Mouse (Mus musculus): ENCODE measurements around the gene Elf1. TPM values are rescaled to one million over a fixed set of nuclear protein-coding genes. Genes with fewer than 3 reads are reported as not detected.
A peak's percentile ranks its signal among the peaks of the same experiment; 100 is the strongest.

Elf1 gene
- polyA plus RNA-seq, 1 experiment, result 3.6 TPM

DNA sequence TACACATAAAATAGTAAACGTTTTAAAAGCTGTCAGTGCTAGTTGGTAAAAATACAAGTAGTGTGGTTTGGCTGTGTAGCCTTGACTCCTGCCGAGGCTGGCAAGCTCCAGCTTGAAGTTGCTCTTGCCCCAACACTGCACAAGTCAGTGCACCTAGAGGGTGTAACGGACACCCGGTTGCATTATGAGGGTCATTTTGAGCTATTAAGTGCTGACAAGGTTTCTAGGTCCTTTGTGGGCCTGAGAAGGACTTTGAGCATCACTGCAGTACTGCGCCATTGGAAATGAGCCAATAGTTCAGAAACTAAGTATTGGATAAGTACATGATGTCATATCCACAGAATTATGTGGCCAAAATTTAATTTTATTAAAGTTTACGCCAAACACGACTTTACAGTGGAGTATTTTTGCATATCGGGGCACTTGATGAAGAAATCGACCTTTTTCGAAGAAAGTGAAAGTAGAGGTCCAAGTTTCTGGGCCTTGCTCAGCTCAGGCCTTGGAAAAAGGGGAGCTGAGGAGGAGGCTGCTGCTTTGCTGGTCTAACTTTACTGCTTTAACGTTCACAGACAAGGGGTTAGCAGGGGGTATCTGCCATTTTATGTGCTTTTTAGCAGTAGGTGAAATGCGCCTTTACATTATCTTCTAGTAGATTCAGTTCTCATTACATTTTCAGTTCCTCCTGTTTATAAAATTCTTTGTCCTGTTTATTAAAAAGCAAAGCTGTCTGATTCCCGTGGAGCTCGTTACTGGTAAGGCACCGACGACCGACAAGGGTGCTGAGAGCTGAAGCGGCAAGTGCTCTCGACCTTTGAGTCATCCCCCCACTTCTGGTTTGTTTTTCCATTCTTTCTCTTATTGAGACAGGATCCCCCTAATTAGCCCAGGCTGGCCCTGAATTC is 38.0 kb downstream of the Elf1 start:
- TF ChIP-seq MYOD1 (IDR thresholded peaks at IDR 0.05; ENCODE audit: control insufficient read depth in 1 of 3, insufficient read length in 2 of 3, low read depth in 2 of 3) (no peak), SRF (IDR thresholded peaks at IDR 0.05; ENCODE audit: control insufficient read depth, insufficient read length, low read depth) (no peak), TCF12 (IDR thresholded peaks at IDR 0.05; ENCODE audit: insufficient read depth, poor library complexity, severe bottlenecking) (no peak), REST (IDR thresholded peaks at IDR 0.05; ENCODE audit: insufficient read depth, insufficient read length) (no peak), MAX (IDR thresholded peaks at IDR 0.05; ENCODE audit: low read depth) (no peak), POLR2A (IDR thresholded peaks at IDR 0.05; ENCODE audit: insufficient read length, low read depth) (no peak), USF1 (IDR thresholded peaks at IDR 0.05; ENCODE audit: low read depth) (no peak), E2F4 (IDR thresholded peaks at IDR 0.05; ENCODE audit: insufficient read depth) (no peak), TCF3 (IDR thresholded peaks at IDR 0.05; ENCODE audit: insufficient read length, low read depth) (no peak), POLR2AphosphoS2 (IDR thresholded peaks at IDR 0.05; ENCODE audit: insufficient read length, low read depth) (no peak), CEBPB (IDR thresholded peaks at IDR 0.05; ENCODE audit: insufficient read depth, poor library complexity, severe bottlenecking) (no peak), MYOG (IDR thresholded peaks at IDR 0.05; ENCODE audit: control insufficient read depth in 1 of 3, insufficient read depth in 1 of 3, insufficient read length in 2 of 3, low read depth in 2 of 3) (no peak)
- Histone ChIP-seq H3K4me3 (no peak overlapping the region), H3K4me2 (ENCODE audit: low read depth) (peak overlapping the region; percentile 39), H3ac (ENCODE audit: control insufficient read depth, insufficient read length) (no peak overlapping the region), H3K79me2 (ENCODE audit: control insufficient read depth, insufficient read depth) (peaks cover 19% of the 10 kb centered on the region), H3K27me3 (ENCODE audit: control insufficient read depth, insufficient read depth, insufficient read length) (no peaks in the 10 kb centered on the region), H3K36me3 (ENCODE audit: control insufficient read depth, insufficient read depth) (no peaks in the 10 kb centered on the region)

DNA sequence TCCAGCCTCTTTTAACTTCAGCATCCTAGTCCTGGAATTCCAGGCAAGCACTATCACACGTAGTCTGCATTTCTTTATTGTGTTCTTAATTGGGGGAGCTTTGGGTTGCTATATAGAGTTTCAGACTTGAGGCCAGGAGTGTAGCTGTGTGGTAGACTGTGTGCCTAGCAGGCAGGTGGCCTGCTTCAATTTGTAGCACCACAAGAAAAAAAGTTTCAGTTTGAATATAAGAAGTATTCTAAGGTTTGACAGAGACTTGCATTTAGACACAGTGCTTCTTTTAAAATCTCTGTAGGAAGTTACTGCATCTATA is 38.6 kb downstream of the Elf1 start:
- Histone ChIP-seq H3K4me3 (no peak overlapping the region), H3K36me3 (ENCODE audit: control insufficient read depth, insufficient read depth) (no peaks in the 10 kb centered on the region), H3K27me3 (ENCODE audit: control insufficient read depth, insufficient read depth, insufficient read length) (no peaks in the 10 kb centered on the region), H3K79me2 (ENCODE audit: control insufficient read depth, insufficient read depth) (peaks cover 19% of the 10 kb centered on the region), H3K4me2 (ENCODE audit: low read depth) (no peak overlapping the region), H3ac (ENCODE audit: control insufficient read depth, insufficient read length) (no peak overlapping the region)
- TF ChIP-seq POLR2A (IDR thresholded peaks at IDR 0.05; ENCODE audit: insufficient read length, low read depth), result no peak
- no peak for TF ChIP-seq SRF (IDR thresholded peaks at IDR 0.05; ENCODE audit: control insufficient read depth, insufficient read length, low read depth)
- TF ChIP-seq POLR2AphosphoS2 (IDR thresholded peaks at IDR 0.05; ENCODE audit: insufficient read length, low read depth), result no peak
- TF ChIP-seq TCF3 (IDR thresholded peaks at IDR 0.05; ENCODE audit: insufficient read length, low read depth), result no peak
- TF ChIP-seq TCF12 (IDR thresholded peaks at IDR 0.05; ENCODE audit: insufficient read depth, poor library complexity, severe bottlenecking), result no peak
- no peak for TF ChIP-seq REST (IDR thresholded peaks at IDR 0.05; ENCODE audit: insufficient read depth, insufficient read length)
- TF ChIP-seq MAX (IDR thresholded peaks at IDR 0.05; ENCODE audit: low read depth), result no peak

DNA sequence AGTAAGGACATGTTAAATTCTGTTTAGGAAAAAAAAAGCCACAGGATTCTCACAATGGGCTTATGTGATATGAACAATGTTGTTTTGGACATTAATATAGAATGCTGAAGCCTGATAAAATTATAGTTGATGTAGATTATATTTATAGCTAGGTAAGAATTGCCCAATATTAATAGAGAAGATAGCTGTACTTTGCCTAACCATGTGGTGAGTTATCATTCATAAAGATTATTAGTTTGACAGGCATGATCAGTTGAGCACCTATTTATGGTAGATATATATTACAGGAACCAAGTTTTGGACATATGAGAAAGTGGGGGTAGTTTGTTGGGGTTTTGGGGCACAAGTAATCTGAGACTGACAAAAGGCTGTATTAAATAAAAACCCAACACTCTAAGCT is 39.6 kb downstream of the Elf1 start:
- H3K36me3 ChIP-seq (ENCODE audit: control insufficient read depth, insufficient read depth), result no peaks in the 10 kb centered on the region
- TF ChIP-seq SRF (IDR thresholded peaks at IDR 0.05; ENCODE audit: control insufficient read depth, insufficient read length, low read depth), result no peak
- TF ChIP-seq POLR2AphosphoS2 (IDR thresholded peaks at IDR 0.05; ENCODE audit: insufficient read length, low read depth), result no peak
- no peak for TF ChIP-seq MYOD1 (IDR thresholded peaks at IDR 0.05; ENCODE audit: control insufficient read depth in 1 of 3, insufficient read length in 2 of 3, low read depth in 2 of 3)
- no peak for TF ChIP-seq MAX (IDR thresholded peaks at IDR 0.05; ENCODE audit: low read depth)
- TF ChIP-seq MYOG (IDR thresholded peaks at IDR 0.05; ENCODE audit: control insufficient read depth in 1 of 3, insufficient read depth in 1 of 3, insufficient read length in 2 of 3, low read depth in 2 of 3), result no peak
- TF ChIP-seq CEBPB (IDR thresholded peaks at IDR 0.05; ENCODE audit: insufficient read depth, poor library complexity, severe bottlenecking), result no peak
- TF ChIP-seq POLR2A (IDR thresholded peaks at IDR 0.05; ENCODE audit: insufficient read length, low read depth), result no peak
- TF ChIP-seq TCF12 (IDR thresholded peaks at IDR 0.05; ENCODE audit: insufficient read depth, poor library complexity, severe bottlenecking), result no peak
- TF ChIP-seq REST (IDR thresholded peaks at IDR 0.05; ENCODE audit: insufficient read depth, insufficient read length), result no peak
- H3K4me2 ChIP-seq (ENCODE audit: low read depth), result no peak overlapping the region
- no peaks in the 10 kb centered on the region for H3K27me3 ChIP-seq (ENCODE audit: control insufficient read depth, insufficient read depth, insufficient read length)
- H3ac ChIP-seq (ENCODE audit: control insufficient read depth, insufficient read length), result no peak overlapping the region
- H3K4me3 ChIP-seq, result no peak overlapping the region
- peaks cover 19% of the 10 kb centered on the region for H3K79me2 ChIP-seq (ENCODE audit: control insufficient read depth, insufficient read depth)

DNA sequence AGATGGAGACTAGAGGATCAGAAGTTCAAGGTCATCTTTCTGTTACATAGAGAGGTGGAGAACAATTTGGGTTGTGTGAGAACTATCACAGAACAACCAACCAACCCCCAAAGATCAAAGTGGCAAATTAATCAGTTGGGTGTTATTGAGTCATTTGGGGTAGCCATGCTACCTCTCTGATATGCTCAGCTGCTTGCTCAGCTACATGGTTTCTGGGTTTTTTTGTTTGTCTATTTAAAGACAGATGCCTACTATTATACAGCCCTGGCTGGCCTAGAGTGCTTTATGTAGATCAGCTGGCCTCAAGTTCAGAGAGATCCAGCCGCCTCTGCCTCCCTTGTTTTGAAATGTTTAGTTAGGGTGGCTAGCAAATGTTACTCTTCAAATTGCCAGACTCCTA is 40.1 kb downstream of the Elf1 start:
- Histone ChIP-seq H3K36me3 (ENCODE audit: control insufficient read depth, insufficient read depth) (no peaks in the 10 kb centered on the region), H3K4me2 (ENCODE audit: low read depth) (no peak overlapping the region), H3K4me3 (no peak overlapping the region), H3K27me3 (ENCODE audit: control insufficient read depth, insufficient read depth, insufficient read length) (no peaks in the 10 kb centered on the region), H3ac (ENCODE audit: control insufficient read depth, insufficient read length) (no peak overlapping the region), H3K79me2 (ENCODE audit: control insufficient read depth, insufficient read depth) (peaks cover 15% of the 10 kb centered on the region)
- no peak for TF ChIP-seq POLR2A (IDR thresholded peaks at IDR 0.05; ENCODE audit: insufficient read length, low read depth)
- no peak for TF ChIP-seq USF1 (IDR thresholded peaks at IDR 0.05; ENCODE audit: low read depth)
- no peak for TF ChIP-seq TCF12 (IDR thresholded peaks at IDR 0.05; ENCODE audit: insufficient read depth, poor library complexity, severe bottlenecking)
- no peak for TF ChIP-seq MYOD1 (IDR thresholded peaks at IDR 0.05; ENCODE audit: control insufficient read depth in 1 of 3, insufficient read length in 2 of 3, low read depth in 2 of 3)
- TF ChIP-seq REST (IDR thresholded peaks at IDR 0.05; ENCODE audit: insufficient read depth, insufficient read length), result no peak
- TF ChIP-seq TCF3 (IDR thresholded peaks at IDR 0.05; ENCODE audit: insufficient read length, low read depth), result no peak
- no peak for TF ChIP-seq MYOG (IDR thresholded peaks at IDR 0.05; ENCODE audit: control insufficient read depth in 1 of 3, insufficient read depth in 1 of 3, insufficient read length in 2 of 3, low read depth in 2 of 3)
- TF ChIP-seq E2F4 (IDR thresholded peaks at IDR 0.05; ENCODE audit: insufficient read depth), result no peak
- no peak for TF ChIP-seq MAX (IDR thresholded peaks at IDR 0.05; ENCODE audit: low read depth)

Data from myocyte (in vitro differentiated cells).